Mouse (Mus musculus) lung, adult 2 months (tissue): ENCODE results near the gene Ncbp2. TPM values are rescaled to one million over a fixed set of nuclear protein-coding genes. Genes with fewer than 3 reads are reported as not detected.
A peak's percentile ranks its signal among the peaks of the same experiment; 100 is the strongest.

Source experiments
- DNase-seq: peaks from one replicate; pipeline ENCODE4 v3.0.0; 2022
- H3K4me1 ChIP-seq: fragments of 200-500 bp; 2 replicates; pipeline ENCODE4 v1.6.1; 2011; ENCODE audit warnings: low read length; ENCODE audit not compliant: control insufficient read depth, insufficient read depth
- H3K4me3 ChIP-seq: fragments of 200-500 bp; replicated peaks from 2 replicates; pipeline ENCODE3; 2011; ENCODE audit warnings: low read depth, mild to moderate bottlenecking, control low read depth, low read length; ENCODE audit errors: extremely low read depth
- CTCF ChIP-seq: fragments of 200-500 bp; IDR thresholded peaks from 2 replicates; pipeline ENCODE4 v1.5.1; 2011; ENCODE audit warnings: mild to moderate bottlenecking, low read length, control low read depth; ENCODE audit not compliant: insufficient read depth
- POLR2A ChIP-seq: fragments of 200-500 bp; IDR thresholded peaks from 2 replicates; pipeline ENCODE4 v1.6.1; 2011; ENCODE audit warnings: low read depth, mild to moderate bottlenecking, control low read depth, low read length, borderline replicate concordance; ENCODE audit errors: extremely low read depth
- WGBS: fragments of 180-500 bp; shearing (Covaris S2); methylation state at CpG from one replicate; pipeline ENCODE4 v1.1.7; 2018; 5-methylcytosine and 5-hydroxymethylcytosine counted together
- polyA plus RNA-seq: library from polyadenylated mRNA; depleted of rRNA; stranded (reverse); fragments of >200 nt; gene quantifications from 2 replicates; pipeline ENCODE4 v1.2.3, GENCODE M21; 2012

Gene Ncbp2
- polyA plus RNA-seq, 1 experiment: 26.5 TPM

DNA sequence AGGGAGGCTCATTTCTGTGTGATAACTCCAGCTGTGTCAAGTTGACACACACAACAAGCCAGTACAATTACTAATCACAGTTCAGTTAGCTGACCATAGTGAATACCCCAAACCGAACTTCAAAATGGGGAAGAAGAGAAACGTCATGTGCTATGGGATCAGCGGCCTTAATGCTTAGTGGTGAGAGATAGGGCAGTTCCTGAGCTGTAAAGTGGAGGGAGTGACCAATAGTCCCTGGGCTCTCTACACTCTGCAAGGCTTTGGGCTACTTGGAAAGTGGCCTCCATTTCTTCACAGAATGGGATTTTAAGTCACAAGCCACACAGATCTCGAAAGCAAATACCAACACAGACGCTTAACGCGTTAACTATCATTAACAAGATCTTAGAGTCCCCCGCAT, 980 bp upstream of the Ncbp2 start:
- DNase-seq: no peak
- Histone ChIP-seq H3K4me1 (peaks cover 7% of the 10 kb centered on the region; the same call in 1 of the 2 replicates), H3K4me3 (peak overlapping the region; percentile 99)
- WGBS: 16% methylated on average over 8 of the region's 8 CpGs
- no peak for TF ChIP-seq CTCF
- no peak for TF ChIP-seq POLR2A

DNA sequence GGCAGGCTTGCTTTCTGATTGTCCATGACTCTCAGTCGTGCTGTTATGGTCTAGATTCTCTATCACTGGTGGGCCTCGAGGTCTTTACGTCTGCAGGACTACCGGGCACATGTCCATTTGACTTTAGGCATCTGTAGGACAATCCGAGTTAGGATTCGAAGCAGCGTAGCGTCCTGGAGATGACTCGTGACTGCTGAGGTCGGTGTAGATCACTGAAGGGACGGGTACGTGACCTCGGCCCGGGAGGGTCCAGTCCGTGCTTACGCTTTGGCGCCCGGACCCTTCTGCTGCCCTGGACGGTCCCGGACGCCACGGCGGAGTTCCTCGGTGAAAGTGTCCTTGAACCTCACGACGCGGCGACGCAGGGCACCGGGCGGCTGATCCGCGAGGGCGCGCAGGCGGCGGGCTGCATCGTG, 404 bp upstream of the Ncbp2 start:
- TF ChIP-seq POLR2A (no peak), CTCF (no peak)
- 2% methylated on average over 38 of the region's 38 CpGs for WGBS
- H3K4me3 ChIP-seq: peak overlapping the region; percentile 99
- no peak for DNase-seq
- peaks cover 7% of the 10 kb centered on the region; the same call in 1 of the 2 replicates for H3K4me1 ChIP-seq

- 85% methylated on average over 7 of the region's 7 CpGs for WGBS
- no peak overlapping the region for H3K4me3 ChIP-seq
These were observed 14.9 kb downstream of the Ncbp2 start for GRCm38 (mm10) chr16:31963224-31963623.

DNA sequence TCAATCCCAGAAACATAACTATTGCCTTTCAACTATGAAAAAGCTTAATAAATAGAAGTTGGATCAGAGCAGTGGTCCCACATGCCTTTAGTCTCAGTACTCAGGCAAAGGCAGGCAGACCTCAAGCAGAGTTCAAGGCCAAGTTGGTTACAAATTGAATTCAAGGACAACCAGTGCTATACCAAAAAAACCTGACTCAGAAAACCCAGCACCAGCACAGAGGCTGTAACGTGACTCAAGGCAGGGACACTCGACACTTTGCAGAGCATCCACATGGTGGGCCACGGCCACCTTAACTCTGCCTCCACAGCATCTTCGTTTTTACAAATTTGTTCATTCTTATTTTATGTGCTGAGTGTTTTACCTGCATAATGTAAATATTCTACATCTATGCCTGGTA, 26.9 kb downstream of the Ncbp2 start:
- 90% methylated on average over 4 of the region's 4 CpGs for WGBS
- no peak for DNase-seq
- TF ChIP-seq POLR2A: no peak
- TF ChIP-seq CTCF: no peak
- no peak overlapping the region for H3K4me3 ChIP-seq
- no peaks in the 10 kb centered on the region for H3K4me1 ChIP-seq

More at GRCm38 (mm10) chr16:31963224-31963623, 14.9 kb downstream of the Ncbp2 start:
- no peaks in the 10 kb centered on the region for H3K4me1 ChIP-seq
- DNase-seq: no peak
- TF ChIP-seq CTCF (no peak), POLR2A (no peak)

- H3K4me1 ChIP-seq: no peaks in the 10 kb centered on the region
- TF ChIP-seq POLR2A (no peak), CTCF (no peak)
- 87% methylated on average over 3 of the region's 3 CpGs for WGBS
- no peak overlapping the region for H3K4me3 ChIP-seq
- no peak for DNase-seq
These were observed 31.2 kb downstream of the Ncbp2 start for GRCm38 (mm10) chr16:31979501-31979900.

DNA sequence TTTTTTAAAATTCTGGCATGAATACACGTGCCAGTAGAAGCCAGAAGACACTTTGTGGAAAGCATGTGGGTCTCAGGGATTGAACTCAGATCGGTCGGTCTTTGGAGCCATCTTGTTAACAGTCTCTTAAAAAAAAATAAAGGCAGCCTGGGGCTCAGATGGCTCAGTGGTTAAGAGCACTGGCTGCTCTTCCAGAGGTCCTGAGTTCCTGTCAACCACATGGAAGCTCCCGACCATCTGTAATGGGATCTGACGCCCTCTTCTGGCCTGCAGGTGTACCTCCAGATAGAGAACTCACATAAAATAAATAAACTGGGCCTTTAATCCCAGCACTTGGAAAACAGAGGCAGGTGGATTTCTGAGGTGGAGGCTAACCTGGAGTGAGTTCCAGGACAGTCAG, 32.6 kb downstream of the Ncbp2 start:
- Histone ChIP-seq H3K4me1 (no peaks in the 10 kb centered on the region), H3K4me3 (no peak overlapping the region)
- 83% methylated on average over 5 of the region's 5 CpGs for WGBS
- TF ChIP-seq CTCF: no peak
- no peak for TF ChIP-seq POLR2A
- no peak for DNase-seq

- DNase-seq: no peak
- TF ChIP-seq POLR2A (no peak), CTCF (0 out of 2 replicates have a peak, but pooled peaks have one; percentile 15)
- Histone ChIP-seq H3K4me3 (no peak overlapping the region), H3K4me1 (no peaks in the 10 kb centered on the region)
- WGBS: 46% methylated on average over 1 of the region's 1 CpGs
These were observed 43.7 kb downstream of the Ncbp2 start for GRCm38 (mm10) chr16:31992039-31992438.

DNA sequence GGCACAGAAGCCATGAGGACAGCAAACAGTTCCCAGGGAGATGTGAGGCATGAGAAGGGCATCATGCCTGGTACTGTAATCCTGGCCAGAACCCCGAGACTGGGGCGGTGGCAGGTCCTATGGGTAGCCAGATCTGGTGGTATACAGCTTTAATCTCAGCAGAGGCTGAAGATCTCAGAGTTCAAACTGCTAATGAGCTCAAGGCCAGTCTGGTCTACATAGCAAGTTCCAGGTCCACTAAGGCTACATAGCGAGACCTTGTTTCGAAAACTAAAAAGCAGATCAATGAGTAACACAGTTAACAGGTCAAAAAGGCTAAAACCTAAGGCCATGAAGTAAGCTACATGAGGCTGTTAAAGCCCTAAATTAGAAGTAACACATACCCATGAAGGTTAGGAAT, 44.9 kb downstream of the Ncbp2 start:
- TF ChIP-seq POLR2A (no peak), CTCF (no peak)
- no peaks in the 10 kb centered on the region for H3K4me1 ChIP-seq
- H3K4me3 ChIP-seq: no peak overlapping the region
- DNase-seq: no peak
- WGBS: 96% methylated on average over 4 of the region's 4 CpGs

- Histone ChIP-seq H3K4me1 (no peaks in the 10 kb centered on the region), H3K4me3 (no peak overlapping the region)
- TF ChIP-seq CTCF (no peak), POLR2A (no peak)
- DNase-seq: no peak
These were observed 45.6 kb downstream of the Ncbp2 start for GRCm38 (mm10) chr16:31993946-31994345.

DNA sequence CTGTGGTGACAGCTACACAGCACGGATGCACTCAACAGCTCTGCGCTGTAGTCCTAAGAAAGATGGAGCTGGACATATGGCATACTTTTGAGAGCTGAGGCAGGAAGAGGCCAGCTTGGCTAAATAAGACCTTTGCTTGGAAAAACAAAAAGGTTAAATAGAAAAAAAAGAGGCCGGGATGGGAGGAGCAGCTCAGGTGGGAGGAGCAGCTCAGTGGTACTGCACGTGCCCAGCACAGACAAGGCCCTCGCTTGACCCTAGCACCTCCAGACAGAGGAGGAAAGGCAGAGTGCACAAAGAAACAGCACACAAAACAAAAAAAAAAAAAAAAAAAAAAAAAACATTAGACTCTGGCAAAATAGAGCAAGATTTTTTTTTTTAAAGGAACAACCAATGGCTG, 48.1 kb downstream of the Ncbp2 start:
- WGBS: 77% methylated on average over 5 of the region's 5 CpGs
- no peak for DNase-seq
- Histone ChIP-seq H3K4me1 (no peaks in the 10 kb centered on the region), H3K4me3 (no peak overlapping the region)
- TF ChIP-seq CTCF (no peak), POLR2A (no peak)
